Mouse (Mus musculus): ENCODE measurements around the gene Vmn1r125. TPM values are rescaled to one million over a fixed set of nuclear protein-coding genes. Genes with fewer than 3 reads are reported as not detected.
"Not testable (repeated sequence)": the region's sequence is repeated elsewhere in the genome, so short reads cannot be mapped to it uniquely, and the experiment has no call there.

The Vmn1r125 gene
- not detected in 2 replicates for total RNA-seq (2015; ENCODE audit: low replicate concordance)
- total RNA-seq (2017; ENCODE audit: low replicate concordance), result not detected in 2 replicates

DNA sequence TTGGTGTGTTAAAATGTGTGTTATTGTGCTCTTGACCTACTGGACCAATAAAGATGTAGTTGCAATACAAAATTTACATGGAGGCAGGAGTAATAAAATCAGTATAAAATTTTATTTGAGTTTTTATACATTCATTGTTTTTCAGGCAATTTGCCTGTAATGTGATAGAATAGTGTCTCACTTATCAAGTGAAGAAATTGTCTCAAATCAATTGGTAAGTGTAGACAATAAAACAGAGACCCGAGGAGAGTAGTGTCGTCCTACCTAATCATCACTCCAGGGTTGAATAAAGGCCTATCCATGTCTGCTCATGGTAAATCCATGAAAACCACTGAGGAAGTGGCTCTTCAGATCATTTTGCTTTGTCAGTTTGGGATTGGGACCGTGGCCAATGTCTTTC is at the start of gene Vmn1r125:
Gene Vmn1r125 (plus strand): TSS at position 301 of the 400 bp plus-strand sequence.
- ATAC-seq (replicated peaks; ENCODE audit: low FRiP score, poor library complexity, severe bottlenecking), result not testable (repeated sequence)

DNA sequence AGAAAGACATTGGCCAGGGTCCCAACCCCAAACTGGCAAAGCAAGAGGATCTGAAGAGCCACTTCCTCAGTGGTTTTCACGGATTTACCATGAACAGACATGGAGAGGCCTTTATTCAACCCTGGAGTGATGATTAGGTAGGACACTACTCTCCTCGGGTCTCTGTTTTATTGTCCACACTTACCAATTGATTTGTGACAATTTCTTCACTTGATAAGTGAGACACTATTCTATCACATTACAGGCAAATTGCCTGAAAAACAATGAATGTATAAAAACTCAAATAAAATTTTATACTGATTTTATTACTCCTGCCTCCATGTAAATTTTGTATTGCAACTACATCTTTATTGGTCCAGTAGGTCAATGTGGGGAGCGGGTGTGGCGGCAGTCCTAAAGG is 11.5 kb upstream of the Vmn1r125 start, which contains the start of gene Vmn1r124:
Gene Vmn1r124 (minus strand): TSS at position 101 of the 400 bp plus-strand sequence.
- not testable (repeated sequence) for ATAC-seq (replicated peaks; ENCODE audit: low FRiP score, poor library complexity, severe bottlenecking)

DNA sequence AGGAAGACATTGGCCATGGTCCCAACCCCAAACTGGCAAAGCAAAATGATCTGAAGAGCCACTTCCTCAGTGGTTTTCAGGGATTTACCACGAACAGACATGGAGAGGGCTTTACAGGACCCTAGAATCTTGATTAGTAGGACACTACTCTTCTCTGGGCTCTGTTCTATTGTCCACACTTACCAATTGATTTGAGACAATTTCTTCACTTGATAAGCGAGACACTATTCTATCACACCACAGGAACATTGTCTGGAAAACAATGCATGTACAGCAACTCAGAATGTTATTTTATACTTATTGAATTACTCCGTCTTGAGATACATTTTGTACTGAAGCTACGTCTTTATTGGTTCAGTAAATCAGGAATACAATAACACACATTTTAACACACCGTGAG is 29.4 kb downstream of the Vmn1r125 start, which contains the start of gene Vmn1r126:
Gene Vmn1r126 (minus strand): TSS at position 101 of the 400 bp plus-strand sequence.
- ATAC-seq (replicated peaks; ENCODE audit: low FRiP score, poor library complexity, severe bottlenecking), result not testable (repeated sequence)

DNA sequence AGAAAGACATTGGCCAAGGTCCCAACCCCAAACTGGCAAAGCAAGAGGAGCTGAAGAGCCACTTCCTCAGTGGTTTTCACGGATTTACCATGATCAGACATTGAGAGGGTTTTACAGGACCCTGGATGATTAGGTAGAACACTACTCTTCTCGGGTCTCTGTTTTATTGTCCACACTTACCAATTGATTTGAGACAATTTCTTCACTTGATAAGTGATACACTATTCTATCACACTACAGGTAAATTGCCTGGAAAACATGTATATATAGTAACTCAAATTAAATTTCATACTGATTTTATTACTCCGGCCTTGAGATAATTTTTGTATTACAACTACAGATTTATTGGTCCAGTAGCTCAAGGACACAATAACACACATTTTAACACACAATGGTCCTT is 47.8 kb downstream of the Vmn1r125 start, which contains the start of gene Vmn1r127:
Gene Vmn1r127 (minus strand): TSS at position 101 of the 400 bp plus-strand sequence.
- not testable (repeated sequence) for ATAC-seq (replicated peaks; ENCODE audit: low FRiP score, poor library complexity, severe bottlenecking)

Other genes starting within 250 kb of the Vmn1r125 start
- not detected in 2 replicates for gene Vmn1r120, start 218.4 kb upstream of the Vmn1r125 start, total RNA-seq (2015; ENCODE audit: low replicate concordance)
- not detected in 2 replicates for gene Vmn1r120, start 218.4 kb upstream of the Vmn1r125 start, total RNA-seq (2017; ENCODE audit: low replicate concordance)
- gene Vmn1r121, start 173.7 kb upstream of the Vmn1r125 start, total RNA-seq (2015; ENCODE audit: low replicate concordance), result not detected in 2 replicates
- gene Vmn1r121, start 173.7 kb upstream of the Vmn1r125 start, total RNA-seq (2017; ENCODE audit: low replicate concordance), result 0.42 TPM in 1 of 2 replicates, not detected in the other
- gene Vmn1r122, start 138.1 kb upstream of the Vmn1r125 start, total RNA-seq (2015; ENCODE audit: low replicate concordance), result not detected in 2 replicates
- gene Vmn1r122, start 138.1 kb upstream of the Vmn1r125 start, total RNA-seq (2017; ENCODE audit: low replicate concordance), result not detected in 2 replicates
- gene Vmn1r123, start 110.0 kb upstream of the Vmn1r125 start, total RNA-seq (2015; ENCODE audit: low replicate concordance), result not detected in 2 replicates
- not detected in 2 replicates for gene Vmn1r123, start 110.0 kb upstream of the Vmn1r125 start, total RNA-seq (2017; ENCODE audit: low replicate concordance)
- gene Gm5157, start 81.8 kb upstream of the Vmn1r125 start, total RNA-seq (2015; ENCODE audit: low replicate concordance), result not detected in 2 replicates
- gene Gm5157, start 81.8 kb upstream of the Vmn1r125 start, total RNA-seq (2017; ENCODE audit: low replicate concordance), result not detected in 2 replicates
- gene Vmn1r124, start 11.6 kb upstream of the Vmn1r125 start, total RNA-seq (2015; ENCODE audit: low replicate concordance), result not detected in 2 replicates
- gene Vmn1r124, start 11.6 kb upstream of the Vmn1r125 start, total RNA-seq (2017; ENCODE audit: low replicate concordance), result not detected in 2 replicates
- not detected in 2 replicates for gene Vmn1r126, start 29.3 kb downstream of the Vmn1r125 start, total RNA-seq (2015; ENCODE audit: low replicate concordance)
- gene Vmn1r126, start 29.3 kb downstream of the Vmn1r125 start, total RNA-seq (2017; ENCODE audit: low replicate concordance), result not detected in 2 replicates
- not detected in 2 replicates for gene Vmn1r127, start 47.7 kb downstream of the Vmn1r125 start, total RNA-seq (2015; ENCODE audit: low replicate concordance)
- gene Vmn1r127, start 47.7 kb downstream of the Vmn1r125 start, total RNA-seq (2017; ENCODE audit: low replicate concordance), result not detected in 2 replicates
- not detected in 2 replicates for gene Vmn1r128, start 77.2 kb downstream of the Vmn1r125 start, total RNA-seq (2015; ENCODE audit: low replicate concordance)
- gene Vmn1r128, start 77.2 kb downstream of the Vmn1r125 start, total RNA-seq (2017; ENCODE audit: low replicate concordance), result not detected in 2 replicates
- gene Vmn1r129, start 89.1 kb downstream of the Vmn1r125 start, total RNA-seq (2015; ENCODE audit: low replicate concordance), result not detected in 2 replicates
- gene Vmn1r129, start 89.1 kb downstream of the Vmn1r125 start, total RNA-seq (2017; ENCODE audit: low replicate concordance), result not detected in 2 replicates
- not detected in 2 replicates for gene Gm6882, start 160.6 kb downstream of the Vmn1r125 start, total RNA-seq (2015; ENCODE audit: low replicate concordance)
- gene Gm6882, start 160.6 kb downstream of the Vmn1r125 start, total RNA-seq (2017; ENCODE audit: low replicate concordance), result not detected in 2 replicates
- gene Vmn1r130, start 239.6 kb downstream of the Vmn1r125 start, total RNA-seq (2015; ENCODE audit: low replicate concordance), result not detected in 2 replicates
- not detected in 2 replicates for gene Vmn1r130, start 239.6 kb downstream of the Vmn1r125 start, total RNA-seq (2017; ENCODE audit: low replicate concordance)